Mouse (Mus musculus): ENCODE measurements around the gene Btbd1.

- TF ChIP-seq GATA1 (IDR thresholded peaks at IDR 0.05; ENCODE audit: low read length) (no peak), TAL1 (IDR thresholded peaks at IDR 0.05; ENCODE audit: low read length) (no peak)
Observed at GRCm38 (mm10) chr7:81875372-81875771, 46.1 kb upstream of the Btbd1 start.
